Mouse (Mus musculus) lung, postnatal 0 days (tissue): ENCODE measurements around the gene Kif1bp.

Source experiments
- CTCF ChIP-seq: IDR thresholded peaks from 2 replicates; pipeline ENCODE4 v1.5.1; 2016; ENCODE audit warnings: antibody characterized with exemption, mild to moderate bottlenecking
- EP300 ChIP-seq: IDR thresholded peaks from 2 replicates; pipeline ENCODE4 v1.6.1; 2016; ENCODE audit warnings: antibody characterized with exemption, mild to moderate bottlenecking, control low read depth

DNA sequence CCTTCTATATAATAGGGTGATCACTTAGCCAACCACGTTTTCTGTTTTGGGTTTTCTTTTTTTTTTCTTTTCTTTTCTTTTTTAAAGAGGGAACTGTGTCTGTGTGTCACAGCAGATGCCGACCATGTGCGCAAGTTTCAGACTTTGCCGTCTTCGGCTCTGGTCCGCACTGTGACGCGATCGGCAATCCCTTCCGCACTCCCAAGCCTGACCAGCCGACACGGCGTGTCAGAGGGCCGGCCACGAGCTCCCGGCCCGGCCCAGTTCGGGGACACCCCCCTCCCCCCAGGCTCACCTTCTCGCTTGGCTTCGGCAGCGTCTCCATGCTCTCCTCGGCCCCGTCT, 23.5 kb upstream of the Kif1bp start:
- no peak for TF ChIP-seq CTCF
- TF ChIP-seq EP300 = no peak
